Mouse (Mus musculus) heart, embryonic 14.5 days (tissue): ENCODE results near the gene Echs1. TPM values are rescaled to one million over a fixed set of nuclear protein-coding genes. Genes with fewer than 3 reads are reported as not detected.

ENCODE experiments used
- ATAC-seq: fragments of 200-750 bp; cut with Nextera tagmentation; 2 replicates; pipeline ENCODE4 v1.8.0; 2017; ENCODE audit warnings: low read depth, moderate TSS enrichment; ENCODE audit not compliant: insufficient number of reproducible peaks, insufficient read depth, low FRiP score
- H3K27ac ChIP-seq, 2 experiments: fragments of 200-500 bp in 1 of 2; fragments of 300-500 bp in 1 of 2; sonication (generic) in 1 of 2; replicated peaks in 1 of 2; 2 replicates each; pipeline ENCODE4 v1.5.1; 2012 to 2014; ENCODE audit warnings: low read depth in 2 of 2, low read length in 2 of 2, control low read depth in 1 of 2, mild to moderate bottlenecking in 1 of 2, mixed read lengths in 1 of 2; ENCODE audit not compliant: control insufficient read depth in 1 of 2, insufficient read depth in 1 of 2
- H3K27me3 ChIP-seq: fragments of 300-500 bp; sonication (generic); 2 replicates; pipeline ENCODE4 v1.6.1; 2014; ENCODE audit warnings: mild to moderate bottlenecking, low read length, control low read depth; ENCODE audit not compliant: control insufficient read depth, insufficient read depth
- H3K36me3 ChIP-seq: fragments of 300-500 bp; sonication (generic); 2 replicates; pipeline ENCODE4 v1.6.1; 2014; ENCODE audit warnings: mild to moderate bottlenecking, control low read depth, low read length, mixed read lengths; ENCODE audit not compliant: control insufficient read depth, insufficient read depth
- H3K4me1 ChIP-seq, 2 experiments: fragments of 200-500 bp in 1 of 2; fragments of 300-500 bp in 1 of 2; sonication (generic) in 1 of 2; 2 replicates each; pipeline ENCODE4 v1.6.1; 2012 to 2014; ENCODE audit warnings: low read length in 2 of 2, control low read depth in 1 of 2, mixed read lengths in 1 of 2; ENCODE audit not compliant: control insufficient read depth in 2 of 2, insufficient read depth in 2 of 2
- H3K4me2 ChIP-seq: fragments of 300-500 bp; sonication (generic); 2 replicates; pipeline ENCODE4 v1.6.1; 2014; ENCODE audit warnings: mild to moderate bottlenecking, low read length
- H3K4me3 ChIP-seq, 2 experiments: fragments of 200-500 bp in 1 of 2; fragments of 300-500 bp in 1 of 2; sonication (generic) in 1 of 2; 2 replicates each; pipeline ENCODE4 v1.5.1; 2012 to 2014; ENCODE audit warnings: low read length in 2 of 2, mild to moderate bottlenecking in 2 of 2, control low read depth in 1 of 2, low read depth in 1 of 2, moderate library complexity in 1 of 2; ENCODE audit not compliant: control insufficient read depth in 1 of 2, insufficient read depth in 1 of 2
- H3K9ac ChIP-seq: fragments of 300-500 bp; sonication (generic); 2 replicates; pipeline ENCODE4 v1.6.1; 2014; ENCODE audit warnings: mild to moderate bottlenecking, low read length
- H3K9me3 ChIP-seq: fragments of 300-500 bp; sonication (generic); 2 replicates; pipeline ENCODE4 v1.6.1; 2016; ENCODE audit warnings: low read length, control low read depth; ENCODE audit not compliant: control insufficient read depth
- WGBS: fragments of 180-500 bp; shearing (Covaris S2); extraction: QIAGEN DNeasy Blood & Tissue Kit; methylation state at CpG from one replicate; pipeline ENCODE4 v1.1.7; 2014; 5-methylcytosine and 5-hydroxymethylcytosine counted together
- polyA plus RNA-seq: library from polyadenylated mRNA; unstranded; fragments of >200 nt; fragmentation: Nextera tagmentation; extraction: Ambion mirVana; gene quantifications from 2 replicates; pipeline ENCODE4 v1.2.1, GENCODE M21; 2014

Echs1 gene
- polyA plus RNA-seq, 1 experiment from 2014 or later = 220 TPM

DNA sequence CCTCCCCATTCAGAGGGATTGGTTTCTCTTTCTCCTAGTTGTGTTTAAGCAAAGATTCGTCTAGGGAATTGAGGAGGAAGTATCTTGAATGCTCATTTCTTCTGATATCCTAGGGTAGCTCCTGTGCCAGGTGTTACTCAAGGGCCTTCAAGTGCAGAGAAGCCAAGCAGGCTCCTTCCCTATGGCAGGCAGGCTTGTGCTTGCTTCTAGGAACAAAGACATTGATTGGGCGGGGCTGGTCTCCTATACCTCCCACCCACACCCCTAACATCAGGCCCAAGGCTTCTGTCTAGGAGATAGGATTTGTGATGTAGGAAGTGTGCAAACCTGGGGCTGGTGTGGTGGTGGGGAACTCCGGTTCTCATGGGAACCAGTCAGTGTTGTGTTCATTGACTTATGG is 10.7 kb upstream of the Echs1 start:
- Histone ChIP-seq H3K9me3 (no peaks in the 10 kb centered on the region), H3K4me1 (peaks cover 0 to 3% of the 10 kb centered on the region in 2 experiments; a peak in 1 of 4 replicates), H3K27ac (no peak overlapping the region), H3K9ac (no peak overlapping the region), H3K4me3 (no peak overlapping the region), H3K27me3 (no peaks in the 10 kb centered on the region), H3K36me3 (peaks cover 18% of the 10 kb centered on the region; the same call in 1 of the 2 replicates), H3K4me2 (no peak overlapping the region)
- WGBS = 80% methylated on average over 3 of the region's 3 CpGs
- ATAC-seq = no peak

DNA sequence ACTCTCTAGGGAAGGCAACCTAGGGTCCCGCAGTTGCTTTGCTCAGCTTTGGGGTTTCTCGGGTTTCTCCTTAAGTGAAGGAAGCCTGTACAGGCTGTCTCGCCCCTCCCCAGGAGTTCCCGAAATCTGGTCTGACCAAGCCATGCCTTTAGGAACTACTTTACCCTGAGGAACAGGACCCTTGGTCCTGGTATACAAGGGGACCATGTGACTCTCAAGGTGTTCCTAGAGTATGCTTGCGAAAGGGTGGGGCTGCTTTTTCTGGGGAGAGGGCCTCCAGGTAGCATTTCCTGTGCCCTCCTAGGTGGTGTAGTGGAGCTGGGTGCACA is 9.7 kb upstream of the Echs1 start:
- ATAC-seq = peak; percentile 16; the same call in 1 of the 2 replicates
- Histone ChIP-seq H3K4me1 (peaks cover 0 to 3% of the 10 kb centered on the region in 2 experiments; a peak in 1 of 4 replicates), H3K27ac (no peak overlapping the region), H3K4me3 (peak overlapping the region; percentile 57 to 82), H3K27me3 (no peaks in the 10 kb centered on the region), H3K9me3 (no peaks in the 10 kb centered on the region), H3K4me2 (peak overlapping the region; percentile 75), H3K9ac (peak overlapping the region; percentile 78), H3K36me3 (peaks cover 14% of the 10 kb centered on the region; the same call in 1 of the 2 replicates)
- 7% methylated on average over 5 of the region's 5 CpGs for WGBS

DNA sequence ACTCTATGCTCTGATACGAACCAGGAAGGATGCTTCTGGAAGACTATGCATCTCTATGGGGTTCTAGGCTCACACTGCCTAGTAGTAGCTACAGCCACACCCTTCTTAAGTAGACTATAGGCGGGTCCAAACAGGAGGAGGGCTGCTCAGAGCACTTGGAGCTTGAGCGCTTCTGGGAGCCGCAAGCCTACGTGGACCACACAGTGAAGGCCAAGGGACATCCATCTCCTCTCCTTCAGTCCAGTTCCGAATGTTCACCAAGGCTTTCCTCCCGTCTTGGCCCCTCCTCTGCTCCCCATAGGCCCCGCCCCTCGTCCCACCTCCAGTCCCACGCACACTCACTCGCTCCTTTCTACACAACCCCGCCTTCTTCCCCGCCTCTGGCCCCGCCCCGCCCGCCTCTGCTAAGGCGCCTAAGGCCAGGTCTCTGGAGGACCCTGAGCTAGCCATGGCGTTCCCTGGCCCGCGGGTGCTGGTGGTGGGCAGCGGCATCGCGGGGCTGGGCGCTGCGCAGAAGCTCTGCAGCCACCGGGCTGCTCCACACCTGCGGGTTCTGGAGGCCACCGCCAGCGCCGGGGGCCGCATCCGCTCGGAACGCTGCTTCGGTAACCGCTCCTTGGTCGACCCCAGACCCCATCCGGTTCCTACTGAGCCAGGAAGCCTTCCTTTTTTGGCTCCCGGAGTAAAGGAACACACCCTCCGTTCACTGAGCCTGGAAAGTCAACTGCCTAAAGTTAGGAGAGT is 9.2 kb upstream of the Echs1 start:
- peak; percentile 97 for ATAC-seq
- Histone ChIP-seq H3K27me3 (no peaks in the 10 kb centered on the region), H3K4me3 (peak overlapping the region; percentile 57 to 82), H3K36me3 (peaks cover 13% of the 10 kb centered on the region; the same call in 1 of the 2 replicates), H3K4me2 (peak overlapping the region; percentile 75), H3K27ac (no peak overlapping the region), H3K4me1 (peaks cover 0 to 3% of the 10 kb centered on the region in 2 experiments; a peak in 1 of 4 replicates), H3K9me3 (no peaks in the 10 kb centered on the region), H3K9ac (peak overlapping the region; percentile 78)
- 2% methylated on average over 40 of the region's 40 CpGs for WGBS

DNA sequence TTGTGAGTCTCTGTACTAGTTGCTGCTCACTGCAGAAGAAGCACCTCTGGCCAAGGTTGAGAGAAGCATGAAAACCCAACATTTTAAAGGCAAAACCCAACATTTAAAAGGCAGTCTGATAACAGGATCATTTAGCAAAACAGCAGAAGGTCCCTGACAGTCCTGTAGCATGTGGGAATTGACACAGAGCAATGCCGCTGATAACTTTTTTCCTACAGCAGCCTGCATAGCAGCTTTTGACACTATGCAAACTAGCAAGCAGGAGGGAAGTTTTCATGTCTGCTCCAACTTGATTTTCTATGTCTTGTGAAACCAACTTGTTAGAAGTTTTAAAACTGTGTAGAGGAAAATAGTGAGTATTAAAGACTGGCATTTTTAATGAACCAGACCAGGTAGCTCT is 8.1 kb upstream of the Echs1 start:
- no peak for ATAC-seq
- WGBS = 83% methylated on average over 1 of the region's 1 CpGs
- Histone ChIP-seq H3K27ac (no peak overlapping the region), H3K9ac (no peak overlapping the region), H3K4me1 (peaks cover 0 to 3% of the 10 kb centered on the region in 2 experiments; a peak in 1 of 4 replicates), H3K36me3 (peaks cover 2% of the 10 kb centered on the region; the same call in 1 of the 2 replicates), H3K27me3 (no peaks in the 10 kb centered on the region), H3K4me3 (no peak overlapping the region), H3K9me3 (no peaks in the 10 kb centered on the region), H3K4me2 (no peak overlapping the region)

DNA sequence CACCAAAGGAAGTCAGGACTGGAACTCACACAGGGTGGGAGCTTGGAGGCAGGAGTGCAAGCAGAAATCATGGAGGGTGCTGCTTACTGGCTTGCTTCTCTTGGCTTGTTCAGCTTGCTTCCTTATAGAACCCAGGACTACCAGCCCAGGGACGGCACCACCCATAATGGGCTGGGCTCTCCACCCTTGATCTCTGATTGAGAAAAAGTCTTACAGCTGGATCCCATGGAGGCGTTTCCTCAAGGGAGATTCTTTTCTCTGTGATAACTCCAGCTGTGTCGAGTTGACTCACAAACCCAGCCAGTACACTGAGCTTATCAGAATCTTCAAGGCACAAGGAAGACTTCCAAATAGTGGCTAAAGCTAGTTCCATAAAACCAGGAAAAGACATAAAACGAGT is 6.5 kb upstream of the Echs1 start:
- peaks cover 0 to 3% of the 10 kb centered on the region in 2 experiments; a peak in 1 of 4 replicates for H3K4me1 ChIP-seq
- no peak for ATAC-seq
- H3K4me3 ChIP-seq = no peak overlapping the region
- H3K27me3 ChIP-seq = no peaks in the 10 kb centered on the region
- WGBS = 25% methylated on average over 4 of the region's 4 CpGs
- H3K27ac ChIP-seq = no peak overlapping the region
- H3K9ac ChIP-seq = no peak overlapping the region
- no peak overlapping the region for H3K4me2 ChIP-seq
- H3K36me3 ChIP-seq = no peaks in the 10 kb centered on the region
- H3K9me3 ChIP-seq = no peaks in the 10 kb centered on the region

DNA sequence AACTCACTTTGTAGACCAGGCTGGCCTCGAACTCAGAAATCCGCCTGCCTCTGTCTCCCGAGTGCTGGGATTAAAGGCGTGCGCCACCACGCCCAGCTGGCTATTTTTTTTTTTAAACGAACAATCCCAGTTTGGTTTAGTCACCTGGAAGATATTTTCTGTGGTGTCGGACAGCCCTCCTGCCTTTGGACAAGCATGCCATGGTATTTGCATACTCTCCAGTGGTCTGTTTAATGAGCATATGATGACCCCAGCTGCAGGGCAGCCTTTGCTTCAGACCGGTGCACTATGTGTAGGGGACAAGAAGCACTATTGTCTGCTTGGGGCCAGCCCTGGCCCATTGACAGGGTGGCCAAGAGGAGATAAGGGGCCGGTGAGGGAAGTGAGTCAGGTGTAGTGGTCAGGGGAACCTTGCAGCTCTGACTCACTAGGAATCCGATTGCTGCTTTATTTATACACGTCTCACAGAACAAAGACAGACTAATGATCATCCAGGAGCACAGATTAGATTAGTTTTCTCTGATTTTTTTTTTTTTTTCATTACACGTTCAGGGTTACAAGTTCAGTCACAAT is 5.1 kb upstream of the Echs1 start:
- no peak overlapping the region for H3K9ac ChIP-seq
- H3K4me3 ChIP-seq = no peak overlapping the region
- H3K27ac ChIP-seq = no peak overlapping the region
- H3K4me2 ChIP-seq = no peak overlapping the region
- WGBS = 65% methylated on average over 12 of the region's 13 CpGs
- ATAC-seq = no peak
- peaks cover 0 to 2% of the 10 kb centered on the region in 2 experiments; a peak in 1 of 4 replicates for H3K4me1 ChIP-seq
- no peaks in the 10 kb centered on the region for H3K27me3 ChIP-seq
- H3K36me3 ChIP-seq = no peaks in the 10 kb centered on the region
- H3K9me3 ChIP-seq = no peaks in the 10 kb centered on the region

DNA sequence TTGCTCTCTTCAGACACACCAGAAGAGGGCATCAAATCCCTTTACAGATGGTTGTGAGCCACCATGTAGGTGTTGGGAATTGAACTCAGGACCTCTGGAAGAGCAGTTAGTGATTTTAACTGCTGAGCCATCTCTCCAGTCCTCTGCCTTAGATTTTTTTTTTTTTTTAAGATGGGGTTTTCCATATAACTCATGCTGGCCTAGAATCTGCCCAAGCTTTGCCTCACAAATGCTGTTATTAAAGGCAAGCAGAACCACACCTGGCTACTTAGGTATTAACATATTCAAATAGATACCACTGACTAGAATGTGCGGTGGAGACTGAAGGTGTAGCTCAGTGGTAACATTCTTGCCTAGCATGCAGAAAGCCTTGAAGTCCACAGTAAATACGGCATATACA is 4.2 kb upstream of the Echs1 start:
- ATAC-seq = no peak
- Histone ChIP-seq H3K27me3 (no peaks in the 10 kb centered on the region), H3K9ac (no peak overlapping the region), H3K9me3 (no peaks in the 10 kb centered on the region), H3K27ac (no peak overlapping the region), H3K36me3 (no peaks in the 10 kb centered on the region), H3K4me1 (peaks cover 2 to 3% of the 10 kb centered on the region in 2 experiments; a peak in 2 of 4 replicates), H3K4me3 (no peak overlapping the region), H3K4me2 (no peak overlapping the region)
- 85% methylated on average over 2 of the region's 2 CpGs for WGBS
